ENCODE assay signal across 10 mouse cellular contexts in genomic region chr8:123759933-123760332, GRCm38 (mm10). TPM values are rescaled to one million over a fixed set of nuclear protein-coding genes. Genes with fewer than 3 reads are reported as not detected.
DNase-seq lines count a peak whose midpoint lies in the region; ATAC-seq and TF ChIP-seq lines count a peak whose summit lies in the region.
"Had no signal": no experiment of that assay in that cellular context is flagged by ENCODE, and none has a peak within 500 bp of the region (broad histone marks: within the 10 kb centered on the region; RNA-seq: fewer than 3 reads in every experiment).

No protein-coding gene starts in this region.

- intact Hi-C loops in heart, postnatal 10 days (cut with DNase I) = loop anchor here (5.0 kb wide), 1 partner anchor 38 kb away; no protein-coding TSS in a partner anchor
- intact Hi-C loops in left cerebral cortex, adult 2 months (cut with DNase I) = no loop called here

- no peaks in the 10 kb centered on the region for H3K27me3 ChIP-seq in heart, embryonic 11.5 days (ENCODE audit: control insufficient read depth, insufficient read depth, low read length)
- no peaks in the 10 kb centered on the region for H3K27me3 ChIP-seq in hindbrain, embryonic 15.5 days
- H3K27me3 ChIP-seq in midbrain, embryonic 15.5 days (replicated peaks) = no peaks in the 10 kb centered on the region

- no peaks in the 10 kb centered on the region for H3K9me3 ChIP-seq in heart, embryonic 11.5 days (replicated peaks; ENCODE audit: control insufficient read depth, low read length)
- no peaks in the 10 kb centered on the region for H3K9me3 ChIP-seq in hindbrain, embryonic 15.5 days
- no peaks in the 10 kb centered on the region for H3K9me3 ChIP-seq in midbrain, embryonic 15.5 days

- TF ChIP-seq CTCF in left cerebral cortex, adult 2 months (IDR thresholded peaks at IDR 0.05) = no peak

- H3K27ac ChIP-seq in heart, embryonic 11.5 days (ENCODE audit: low read depth, low read length) = no peak overlapping the region
- no peak overlapping the region for H3K27ac ChIP-seq in hindbrain, embryonic 15.5 days (replicated peaks)
- H3K27ac ChIP-seq in midbrain, embryonic 15.5 days = no peak overlapping the region
- H3K27ac ChIP-seq in left cerebral cortex, adult 2 months = no peak overlapping the region

- peak overlapping the region; percentile 44 for H3K4me2 ChIP-seq in heart, embryonic 11.5 days
- peak overlapping the region; percentile 38 for H3K4me2 ChIP-seq in hindbrain, embryonic 15.5 days
- peak overlapping the region; percentile 43 for H3K4me2 ChIP-seq in midbrain, embryonic 15.5 days

- WGBS in heart, embryonic 11.5 days (ENCODE audit: insufficient replicate concordance) = 11% methylated on average over 10 of the region's 10 CpGs
- 6% methylated on average over 10 of the region's 10 CpGs for WGBS in hindbrain, embryonic 15.5 days
- 5% methylated on average over 10 of the region's 10 CpGs for WGBS in midbrain, embryonic 15.5 days

- ATAC-seq in heart, embryonic 11.5 days (replicated peaks; ENCODE audit: insufficient number of reproducible peaks, low FRiP score, low TSS enrichment) = no peak; the same call in 1 of the 2 replicates
- ATAC-seq in hindbrain, embryonic 15.5 days (ENCODE audit: low FRiP score, low read depth) = peak; percentile 72; the same call in 1 of the 2 replicates
- peak; percentile 42; the same call in 1 of the 2 replicates for ATAC-seq in midbrain, embryonic 15.5 days (replicated peaks)

- no peak overlapping the region for H3K4me3 ChIP-seq in heart, embryonic 11.5 days (ENCODE audit: low read depth, low read length)
- no peak overlapping the region for H3K4me3 ChIP-seq in hindbrain, embryonic 15.5 days
- H3K4me3 ChIP-seq in midbrain, embryonic 15.5 days = 0 out of 2 replicates have a peak overlapping the region, but pooled peaks have one; percentile 8
- no peak overlapping the region for H3K4me3 ChIP-seq in left cerebral cortex, adult 2 months

- no peak overlapping the region for H3K9ac ChIP-seq in heart, embryonic 11.5 days (ENCODE audit: low read depth, low read length)
- no peak overlapping the region for H3K9ac ChIP-seq in hindbrain, embryonic 15.5 days
- no peak overlapping the region for H3K9ac ChIP-seq in midbrain, embryonic 15.5 days

- H3K4me1 ChIP-seq in heart, embryonic 11.5 days (ENCODE audit: control insufficient read depth, insufficient read depth, low read length) = peaks cover 32% of the 10 kb centered on the region
- H3K4me1 ChIP-seq in hindbrain, embryonic 15.5 days (replicated peaks) = peaks cover 28% of the 10 kb centered on the region
- peaks cover 19% of the 10 kb centered on the region for H3K4me1 ChIP-seq in midbrain, embryonic 15.5 days

- DNase-seq in heart, postnatal 10 days = no peak
- peak; percentile 87 for DNase-seq in embryo, embryonic 10 days (ENCODE audit: low spot score)
- DNase-seq in gastrocnemius, postnatal 4 days (ENCODE audit: low spot score in 2 of 2) = no peak
- DNase-seq in adrenal gland, postnatal 36 days = no peak
- DNase-seq in left cerebral cortex, adult 2 months (ENCODE audit: extremely low spot score in 1 of 2, low spot score in 2 of 2) = no peak
- DNase-seq: B cell, adult 2 months; kidney, postnatal 14 days had no signal

- H3K36me3 ChIP-seq in heart, embryonic 11.5 days (ENCODE audit: control insufficient read depth, insufficient read depth, low read length) = no peaks in the 10 kb centered on the region
- no peaks in the 10 kb centered on the region for H3K36me3 ChIP-seq in hindbrain, embryonic 15.5 days
- no peaks in the 10 kb centered on the region for H3K36me3 ChIP-seq in midbrain, embryonic 15.5 days (replicated peaks)

RNA-seq across cellular contexts. Expression of gene Rab4a, which starts 45.9 kb away (rescaled TPM):
- 55.0 and 58.7 TPM in 2 replicates for polyA plus RNA-seq in heart, embryonic 11.5 days (2014; fragmentation: Nextera tagmentation; extraction: Ambion mirVana)
- total RNA-seq in heart, postnatal 10 days (2021) = 1 to 10 TPM; 8.0 to 9.5 TPM
- 77.5 and 82.2 TPM in 2 replicates for polyA plus RNA-seq in hindbrain, embryonic 15.5 days (2015; fragmentation: Nextera tagmentation; extraction: Ambion mirVana)
- 73.5 and 76.3 TPM in 2 replicates for polyA plus RNA-seq in midbrain, embryonic 15.5 days (2015; fragmentation: Nextera tagmentation; extraction: Ambion mirVana)
- total RNA-seq in gastrocnemius, postnatal 4 days (2021) = 10 to 100 TPM; 14.2 to 14.3 TPM
- 10 to 100 TPM; 23.2 to 34.6 TPM for total RNA-seq in adrenal gland, postnatal 36 days (2021)
- 10 to 100 TPM; 39.8 to 48.9 TPM for total RNA-seq in left cerebral cortex, adult 2 months (2021)
